Mouse (Mus musculus) heart, adult 2 months (tissue): Measurements from ENCODE around the gene Ccdc115.

Experiments used
- EP300 ChIP-seq: fragments of 200-500 bp; IDR thresholded peaks from 2 replicates; pipeline ENCODE4 v1.6.1; 2011; ENCODE audit warnings: low read depth, low read length, control low read depth; ENCODE audit not compliant: insufficient read depth
- POLR2A ChIP-seq: fragments of 200-500 bp; IDR thresholded peaks from 2 replicates; pipeline ENCODE4 v1.6.1; 2011; ENCODE audit warnings: mild to moderate bottlenecking, low read depth, low read length, control low read depth; ENCODE audit not compliant: insufficient read depth

GRCm38 (mm10) chr1:34388849-34389233, 50.6 kb downstream of the Ccdc115 start:
- TF ChIP-seq POLR2A (0 out of 2 replicates have a peak, but pooled peaks have one; percentile 15), EP300 (no peak)
